Mouse (Mus musculus) right cerebral cortex, postnatal 36 days (tissue): ENCODE measurements around the gene Efna2.
"Not testable (repeated sequence)": the region's sequence is repeated elsewhere in the genome, so short reads cannot be mapped to it uniquely, and the experiment has no call there.

Experiments
- DNase-seq, 2 experiments: peaks; one replicate each; pipeline ENCODE4 v3.0.0; 2022; ENCODE audit warnings: low spot score in 2 of 2, mixed read lengths in 1 of 2

Gene Efna2

DNA sequence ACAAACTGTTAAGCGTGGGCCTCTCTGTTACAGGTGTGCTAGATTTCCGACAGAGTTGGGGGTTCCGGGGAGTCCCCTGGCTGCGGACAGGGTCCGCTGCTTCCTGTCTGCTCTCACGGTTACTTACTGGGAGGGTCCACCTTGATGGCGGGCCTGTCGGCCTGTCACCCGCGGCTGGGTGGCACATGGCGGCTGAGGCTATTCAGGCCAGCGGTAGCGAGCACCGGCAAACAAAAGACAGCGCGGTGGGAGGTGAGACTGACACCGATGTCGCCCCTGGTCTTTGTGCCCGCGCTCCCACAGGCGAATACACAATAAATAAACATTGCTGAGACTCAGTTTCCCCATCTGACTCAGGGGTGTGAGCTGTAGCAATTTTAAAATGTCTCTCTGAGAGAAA, 10.7 kb downstream of the Efna2 start:
- no peak for DNase-seq

DNA sequence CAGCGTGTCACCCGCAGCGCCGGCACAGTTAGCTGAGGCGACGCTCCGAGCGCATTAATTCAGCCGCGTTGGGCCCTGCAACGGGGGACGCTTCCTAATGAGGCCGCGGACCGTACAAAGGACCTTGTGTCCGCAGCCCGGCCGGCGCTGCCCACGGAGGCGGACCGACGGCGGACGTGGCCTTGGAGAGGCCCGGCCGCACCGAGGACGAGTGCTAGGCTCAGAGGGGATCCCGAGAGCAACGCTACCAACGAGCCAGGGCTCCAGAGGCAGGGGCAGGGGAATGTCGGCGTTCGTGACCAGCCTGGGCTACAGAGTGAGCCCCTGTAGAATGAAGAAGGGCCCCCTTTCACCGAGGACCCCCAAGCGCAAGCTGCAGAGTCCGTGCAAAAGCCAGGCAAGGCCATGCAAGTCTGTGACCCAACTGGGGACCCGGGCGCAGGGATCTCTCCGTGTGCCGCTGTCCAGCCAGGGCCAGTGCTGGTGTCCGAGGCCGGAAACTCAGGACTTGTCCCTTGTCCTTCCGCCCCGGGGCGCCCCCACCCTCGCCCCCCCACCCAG, 11.3 kb downstream of the Efna2 start:
- no peak for DNase-seq

GRCm38 (mm10) chr10:80193976-80194375, 14.7 kb downstream of the Efna2 start:
- DNase-seq: no peak

DNA sequence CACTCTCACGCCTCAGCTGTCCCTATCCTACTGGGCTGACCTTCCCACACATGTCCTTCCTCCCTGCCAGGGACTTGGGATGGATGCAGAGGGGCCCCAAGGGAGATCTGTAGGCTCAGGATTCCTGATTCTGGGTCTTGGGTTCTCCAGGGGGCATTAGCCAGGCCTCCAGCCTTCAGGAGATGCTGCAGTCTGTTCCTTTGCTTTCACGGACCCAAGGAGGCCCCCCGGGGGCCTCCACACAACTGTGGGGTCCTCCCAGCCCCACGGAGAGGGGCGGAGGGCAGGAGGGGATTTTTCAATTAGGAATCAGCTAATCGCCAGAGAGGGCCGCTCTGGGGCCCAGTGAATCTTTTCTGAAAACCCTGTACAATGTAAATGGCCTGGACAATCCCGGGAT, 15.2 kb downstream of the Efna2 start:
- no peak for DNase-seq

- DNase-seq: no peak
These were observed 16.9 kb downstream of the Efna2 start for GRCm38 (mm10) chr10:80196167-80196566.

DNA sequence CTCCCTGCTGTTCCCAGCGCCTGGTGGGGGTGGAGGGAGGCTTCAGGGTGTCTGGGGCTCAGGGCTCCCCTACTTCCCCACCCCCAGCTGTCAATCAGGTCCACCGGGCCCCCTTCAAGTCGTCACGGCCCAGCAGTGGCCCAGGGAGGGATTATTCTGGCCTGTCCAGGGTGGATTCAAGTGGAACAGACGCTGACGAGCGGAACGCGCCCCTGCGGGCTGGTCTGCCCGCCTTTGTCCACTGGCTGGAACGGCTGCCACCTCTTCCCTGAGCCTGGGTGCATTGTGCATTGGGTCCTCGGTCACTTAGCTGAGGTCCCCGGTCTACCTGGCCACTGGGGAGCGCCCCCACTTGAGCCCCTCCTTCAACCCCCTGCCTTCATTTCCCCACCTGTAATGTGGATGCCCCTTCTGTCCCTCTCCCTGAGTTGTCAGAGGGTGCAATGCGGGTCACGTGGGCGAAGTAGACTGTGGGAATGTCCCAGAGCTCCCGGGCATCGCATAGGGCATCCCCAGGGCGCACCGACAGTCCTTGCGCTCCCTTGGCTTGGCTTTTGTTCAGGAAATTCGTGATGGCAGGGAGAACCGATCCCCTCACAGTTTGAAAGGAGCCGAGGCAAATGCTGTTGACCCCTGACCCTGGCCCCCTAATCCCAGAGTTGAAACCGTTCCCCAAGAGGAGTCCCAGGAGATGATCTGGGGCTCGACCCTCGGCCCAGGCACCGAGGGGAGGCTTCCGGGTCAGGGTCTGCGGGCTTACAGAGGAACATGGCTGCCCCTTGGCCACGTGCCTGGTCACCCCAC, 17.7 kb downstream of the Efna2 start:
- DNase-seq: no peak

DNA sequence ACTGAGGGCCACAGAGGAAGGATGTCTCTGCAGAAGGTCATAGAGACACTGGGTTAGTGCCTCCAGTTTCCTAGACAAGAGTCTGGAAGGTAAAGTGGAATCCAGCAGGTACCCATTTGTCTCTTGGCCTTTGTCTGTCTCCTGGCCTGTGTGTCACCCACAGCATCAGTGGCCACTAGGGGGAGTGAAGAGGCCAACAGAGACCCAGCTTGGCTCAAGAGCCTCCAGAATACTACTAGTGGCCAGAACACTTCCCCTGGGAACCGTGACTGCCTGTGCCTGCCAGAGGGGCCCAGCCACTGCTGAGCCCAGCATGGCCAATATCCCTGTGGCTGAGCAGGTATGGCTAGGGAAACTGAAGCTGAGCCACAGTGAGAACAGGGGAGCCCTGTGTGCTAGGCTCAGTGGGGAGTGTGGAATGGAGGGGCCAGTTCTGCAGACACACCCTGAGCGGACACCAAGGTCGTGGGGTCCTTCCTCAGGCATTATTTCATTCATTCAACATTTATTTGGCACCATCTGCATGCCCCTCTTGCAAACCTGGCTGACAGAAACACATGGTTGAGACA, 20.2 kb downstream of the Efna2 start:
- peak; percentile 58 to 63 for DNase-seq

DNA sequence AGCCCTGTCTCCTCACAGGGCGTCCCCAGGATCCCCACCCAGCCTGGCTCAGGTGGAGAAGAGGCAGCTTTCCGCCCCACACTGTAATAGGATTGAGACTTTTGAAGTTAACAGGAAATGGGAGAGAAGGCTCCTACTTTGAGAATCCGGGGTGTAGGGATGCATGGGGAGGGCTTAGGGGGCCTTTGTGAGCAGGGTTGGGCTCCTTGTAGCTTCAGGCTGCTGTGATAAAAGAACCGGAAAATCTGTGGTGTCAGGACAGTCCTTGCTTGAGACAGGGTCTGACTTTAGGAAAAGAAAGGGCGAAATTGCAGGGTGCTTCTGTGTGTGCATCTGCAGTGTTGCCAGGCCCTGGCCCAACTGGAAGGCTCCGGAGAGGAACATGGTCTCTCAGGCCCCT, 21.2 kb downstream of the Efna2 start:
- DNase-seq: no peak

- no peak for DNase-seq
These were observed 24.8 kb downstream of the Efna2 start for GRCm38 (mm10) chr10:80204055-80204454.

- no peak for DNase-seq
These were observed 27.9 kb downstream of the Efna2 start for GRCm38 (mm10) chr10:80207201-80207600.

GRCm38 (mm10) chr10:80207676-80208075, 28.4 kb downstream of the Efna2 start:
- no peak for DNase-seq

GRCm38 (mm10) chr10:80208248-80208647, 29.0 kb downstream of the Efna2 start:
- DNase-seq: no peak

DNA sequence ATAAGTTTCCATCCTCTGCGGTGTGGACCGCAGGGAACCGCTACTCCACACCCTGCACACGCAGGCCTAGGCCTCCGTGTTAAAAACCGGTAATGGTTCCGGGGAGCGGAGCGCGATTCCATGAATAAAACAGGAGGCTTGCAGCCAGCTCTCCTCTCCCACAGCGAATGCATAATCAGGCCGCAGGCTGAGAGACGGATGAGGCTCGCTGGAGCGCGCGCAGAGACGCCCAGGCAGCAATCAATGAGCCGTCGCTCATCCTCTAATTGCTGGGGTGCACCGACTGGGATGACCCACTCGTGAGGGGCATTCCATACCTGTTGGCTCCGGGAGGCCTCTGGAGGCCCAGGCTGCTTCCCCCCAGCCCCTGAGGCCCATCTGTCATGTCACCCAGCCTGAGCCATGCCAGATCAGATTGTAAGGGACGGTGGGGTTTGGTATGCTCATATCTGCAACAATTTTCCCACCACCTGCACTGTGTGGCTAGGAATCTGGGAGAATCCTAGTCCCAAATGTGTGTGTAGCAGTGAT, 29.6 kb downstream of the Efna2 start:
- no peak for DNase-seq

DNA sequence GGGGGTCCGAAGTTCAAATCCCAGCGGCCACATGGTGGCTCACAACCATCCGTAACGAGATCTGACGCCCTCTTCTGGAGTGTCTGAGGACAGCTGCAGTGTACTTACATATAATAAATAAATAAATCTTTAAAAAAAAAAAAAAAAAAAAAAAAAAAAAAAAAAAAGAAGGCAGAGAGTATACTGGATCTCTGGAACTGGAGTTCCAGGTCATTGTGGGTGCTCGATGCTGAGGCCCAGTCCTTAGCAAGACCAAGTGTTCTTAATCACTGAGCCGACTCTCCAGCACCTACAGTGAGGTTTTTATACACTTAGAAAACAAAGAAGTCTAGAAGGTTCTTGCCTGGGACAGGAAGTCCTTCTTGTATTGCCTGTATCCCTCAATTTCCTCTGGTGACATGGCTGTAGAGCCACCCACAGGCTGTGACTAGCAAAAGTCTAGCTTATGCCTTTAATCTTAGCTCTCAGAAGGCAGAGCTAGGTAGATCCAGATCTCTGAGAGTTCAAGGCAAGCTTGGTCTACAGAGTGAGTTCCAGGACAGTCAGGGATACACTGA, 32.3 kb downstream of the Efna2 start:
- not testable (repeated sequence) for DNase-seq

- DNase-seq: no peak
These were observed 35.9 kb downstream of the Efna2 start for GRCm38 (mm10) chr10:80215048-80215772.

DNA sequence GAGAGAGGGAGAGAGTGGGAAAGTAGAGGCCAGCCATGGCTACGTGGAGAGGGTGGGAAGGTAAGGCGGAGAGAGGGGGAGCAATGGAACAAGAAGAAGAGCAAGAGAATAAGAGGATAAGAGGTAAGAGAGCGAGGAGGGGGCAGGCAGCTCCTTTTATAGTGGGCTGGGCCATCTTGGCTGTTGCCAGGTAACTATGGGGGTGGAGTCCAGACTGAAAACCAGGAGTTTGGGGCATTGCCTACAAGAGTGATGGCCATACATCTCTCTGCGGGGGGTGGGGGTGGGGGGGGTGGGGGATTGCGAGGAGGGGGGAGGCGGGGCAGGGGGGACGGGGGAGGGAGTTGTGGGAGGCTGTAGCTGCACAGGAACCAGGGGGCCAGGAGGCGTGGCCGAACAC, 41.4 kb downstream of the Efna2 start:
- no peak for DNase-seq

DNA sequence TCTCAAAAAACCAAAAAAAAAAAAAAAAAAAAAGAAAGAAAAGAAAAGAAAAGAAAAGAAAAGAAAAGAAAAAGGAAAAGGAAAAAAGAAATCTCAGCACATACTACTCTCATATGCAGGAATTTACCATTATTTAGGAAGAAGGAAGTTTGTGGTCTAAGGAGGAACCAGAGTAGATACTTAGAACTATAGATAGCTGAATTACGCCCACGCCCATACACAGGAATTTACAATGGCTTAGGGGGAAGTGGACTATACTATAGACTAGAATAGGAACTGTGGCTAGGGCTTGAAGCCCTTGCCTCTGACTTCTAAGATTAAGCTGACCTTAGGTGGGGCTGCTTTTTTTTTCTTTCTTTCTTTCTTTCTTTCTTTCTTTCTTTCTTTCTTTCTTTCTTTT, 43.9 kb downstream of the Efna2 start:
- not testable (repeated sequence) for DNase-seq

- DNase-seq: no peak
These were observed 46.8 kb downstream of the Efna2 start for GRCm38 (mm10) chr10:80226071-80226415.

GRCm38 (mm10) chr10:80226416-80227165, 47.3 kb downstream of the Efna2 start, which contains the start of gene Mum1:
Gene Mum1 (plus strand): TSS chr10:80226434.
- DNase-seq: peak; percentile 99

DNA sequence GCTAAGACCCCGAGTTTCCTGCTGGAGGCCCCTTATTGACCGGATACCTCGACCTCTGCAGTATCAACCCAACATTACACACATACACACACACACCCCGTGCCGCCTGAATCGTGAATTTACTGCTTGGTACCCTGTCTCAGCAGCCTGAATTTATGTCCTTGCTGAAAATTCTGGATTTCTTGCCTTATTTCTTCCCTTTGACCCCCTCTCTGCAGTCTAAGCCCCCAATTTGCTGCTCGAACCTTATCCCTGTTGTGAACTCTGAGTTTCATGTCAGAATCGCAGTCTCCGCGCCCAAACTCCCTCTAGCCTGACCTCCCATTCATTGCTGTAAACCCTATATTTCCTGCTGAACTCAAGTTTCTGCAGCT, 47.9 kb downstream of the Efna2 start:
- DNase-seq: no peak
